Mouse (Mus musculus): ENCODE measurements around the gene Hgd.

DNA sequence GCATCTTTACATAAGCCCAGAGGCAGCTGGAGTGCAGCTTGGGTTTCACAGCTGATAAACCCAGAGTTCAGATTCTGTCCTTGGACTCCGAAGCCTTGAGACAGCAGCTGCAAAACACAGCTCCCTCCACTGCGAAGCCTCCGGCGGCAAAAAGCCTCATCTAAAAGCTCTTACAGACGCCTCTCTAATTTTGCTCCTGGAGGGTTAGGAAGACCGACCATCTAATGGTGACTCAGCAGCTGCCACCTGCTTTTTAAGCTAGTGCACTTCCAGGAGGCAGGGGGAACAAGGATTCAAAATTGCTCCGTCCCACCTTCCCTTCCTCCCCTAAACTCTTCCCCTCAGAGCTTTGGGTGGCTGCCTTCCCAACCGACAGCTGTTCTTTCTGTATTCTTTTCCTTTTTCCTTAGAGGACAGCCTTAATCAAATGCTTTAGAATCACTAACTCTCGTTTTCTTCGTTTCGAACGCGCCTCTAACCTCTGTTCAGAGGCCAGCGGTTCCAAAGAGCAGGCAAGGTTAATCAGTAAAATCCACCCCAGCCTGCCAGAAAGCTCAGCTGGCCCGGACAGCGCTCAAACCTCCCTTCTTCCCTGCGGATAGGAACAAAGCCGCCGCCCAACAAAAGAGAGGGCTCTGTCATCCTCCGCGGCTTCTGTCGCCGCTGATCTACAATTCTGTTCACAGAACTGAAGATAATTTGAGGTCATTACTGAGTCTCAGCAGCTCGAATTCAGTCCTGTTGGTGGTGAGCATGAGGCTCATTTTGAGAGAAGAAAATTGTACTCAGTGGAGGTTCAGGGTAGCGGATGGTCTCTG lies 4.5 kb downstream of the Hgd start:
- TF ChIP-seq CTCF (IDR thresholded peaks at IDR 0.05; ENCODE audit: low read depth): no peak
- TF ChIP-seq EP300 (optimal IDR thresholded peaks at IDR 0.05): no peak

Data from stomach, postnatal 0 days (tissue).